Mouse (Mus musculus) heart, embryonic 10.5 days (tissue): Measurements from ENCODE around the gene D630036H23Rik. TPM values are rescaled to one million over a fixed set of nuclear protein-coding genes. Genes with fewer than 3 reads are reported as not detected.

Source experiments
- DNase-seq: peaks from one replicate; pipeline ENCODE4 v3.0.0-alpha.2; 2017; ENCODE audit warnings: low spot score
- H3K27ac ChIP-seq: fragments of 300-500 bp; sonication (generic); 2 replicates; pipeline ENCODE4 v1.5.1; 2016; ENCODE audit warnings: mild to moderate bottlenecking
- H3K27me3 ChIP-seq: fragments of 300-500 bp; sonication (generic); 2 replicates; pipeline ENCODE4 v1.6.1; 2016; ENCODE audit warnings: mild to moderate bottlenecking; ENCODE audit not compliant: poor library complexity, insufficient read depth, severe bottlenecking
- H3K36me3 ChIP-seq: fragments of 300-500 bp; sonication (generic); 2 replicates; pipeline ENCODE4 v1.6.1; 2016; ENCODE audit warnings: mild to moderate bottlenecking, moderate library complexity
- H3K4me1 ChIP-seq: fragments of 300-500 bp; sonication (generic); 2 replicates; pipeline ENCODE4 v1.6.1; 2016; ENCODE audit warnings: mild to moderate bottlenecking
- H3K4me3 ChIP-seq: fragments of 300-500 bp; sonication (generic); 2 replicates; pipeline ENCODE4 v1.5.1; 2016; ENCODE audit warnings: mild to moderate bottlenecking, moderate library complexity
- H3K9me3 ChIP-seq: fragments of 300-500 bp; sonication (generic); 2 replicates; pipeline ENCODE4 v1.6.1; 2016; ENCODE audit warnings: mild to moderate bottlenecking, moderate library complexity
- WGBS: fragments of 180-500 bp; shearing (Covaris S2); methylation state at CpG from one replicate; pipeline ENCODE4 v1.1.7; 2016; 5-methylcytosine and 5-hydroxymethylcytosine counted together
- polyA plus RNA-seq: library from polyadenylated mRNA; unstranded; fragments of >200 nt; fragmentation: Nextera tagmentation; extraction: Ambion mirVana; gene quantifications from 2 replicates; pipeline ENCODE4 v1.2.1, GENCODE M21; 2016

The D630036H23Rik gene
- polyA plus RNA-seq, 1 experiment from 2014 or later, result 0.88 TPM

DNA sequence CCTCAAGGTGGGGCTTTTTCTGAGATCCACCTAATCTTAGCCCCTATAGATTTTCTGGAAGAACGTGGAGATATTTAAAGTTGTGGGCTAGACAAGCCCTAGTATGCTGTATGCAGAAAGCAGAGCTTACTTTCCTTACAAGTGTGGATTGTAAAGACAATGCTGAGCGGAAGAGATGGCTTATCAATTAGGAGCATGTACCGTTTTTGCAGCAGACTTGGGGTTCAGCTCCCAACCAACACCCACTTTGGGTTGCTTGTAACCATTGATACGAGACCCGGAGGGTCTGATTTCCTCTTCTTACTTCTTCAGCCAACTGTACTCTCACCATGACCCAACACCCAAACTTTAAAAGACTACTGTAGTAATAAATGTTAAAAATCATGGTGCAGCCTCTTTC is 21.3 kb downstream of the D630036H23Rik start:
- no peak for DNase-seq
- WGBS, result 85% methylated on average over 5 of the region's 5 CpGs
- no peaks in the 10 kb centered on the region for H3K36me3 ChIP-seq

DNA sequence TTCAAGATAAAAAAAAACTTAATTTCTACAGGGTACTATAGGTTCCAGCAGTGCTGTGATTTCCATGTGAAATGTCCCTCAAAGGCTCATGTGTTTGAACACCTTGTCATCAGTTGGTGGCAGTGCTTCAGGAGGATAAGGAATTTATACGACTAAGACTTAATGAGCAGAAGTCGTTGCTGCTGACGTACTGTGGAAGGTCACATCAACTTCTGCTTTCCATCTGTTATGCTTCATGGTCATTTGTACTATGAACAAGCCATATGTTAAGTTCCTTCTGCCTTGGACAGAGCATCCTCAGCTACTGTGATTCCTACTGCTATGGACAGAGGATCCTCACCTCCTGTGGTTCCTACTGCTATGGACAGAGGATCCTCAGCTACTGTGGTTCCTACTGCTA is 21.9 kb downstream of the D630036H23Rik start:
- H3K4me1 ChIP-seq, result no peaks in the 10 kb centered on the region
- H3K27ac ChIP-seq, result no peak overlapping the region
- H3K27me3 ChIP-seq, result no peaks in the 10 kb centered on the region
- DNase-seq, result no peak
- WGBS, result 82% methylated on average over 3 of the region's 3 CpGs
- no peak overlapping the region for H3K4me3 ChIP-seq
- H3K9me3 ChIP-seq, result no peaks in the 10 kb centered on the region
- no peaks in the 10 kb centered on the region for H3K36me3 ChIP-seq

More for the DNA sequence above, 21.3 kb downstream of the D630036H23Rik start:
- no peaks in the 10 kb centered on the region for H3K27me3 ChIP-seq
- no peaks in the 10 kb centered on the region for H3K4me1 ChIP-seq
- H3K9me3 ChIP-seq, result no peaks in the 10 kb centered on the region
- no peak overlapping the region for H3K27ac ChIP-seq
- H3K4me3 ChIP-seq, result no peak overlapping the region

DNA sequence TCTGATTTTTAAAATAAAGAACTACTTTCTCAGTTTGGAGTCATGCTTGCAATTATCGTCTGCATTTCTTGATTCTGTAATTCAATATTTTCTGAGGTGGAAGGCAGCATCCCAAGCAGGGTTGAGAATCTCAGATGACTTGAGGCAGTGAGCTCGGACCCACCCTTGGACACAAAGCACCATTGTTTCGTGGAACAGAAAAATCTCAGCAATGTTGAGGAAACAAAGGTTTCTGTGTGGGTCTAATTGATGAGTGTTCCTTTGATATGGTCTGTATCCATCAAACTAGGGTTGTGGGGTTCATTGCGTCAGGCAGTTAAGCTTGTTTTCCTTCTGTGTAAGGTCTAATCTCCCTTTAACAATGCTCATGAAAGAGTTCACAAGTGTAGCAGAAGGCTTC is 37.9 kb downstream of the D630036H23Rik start:
- 68% methylated on average over 4 of the region's 4 CpGs for WGBS
- no peaks in the 10 kb centered on the region for H3K36me3 ChIP-seq

DNA sequence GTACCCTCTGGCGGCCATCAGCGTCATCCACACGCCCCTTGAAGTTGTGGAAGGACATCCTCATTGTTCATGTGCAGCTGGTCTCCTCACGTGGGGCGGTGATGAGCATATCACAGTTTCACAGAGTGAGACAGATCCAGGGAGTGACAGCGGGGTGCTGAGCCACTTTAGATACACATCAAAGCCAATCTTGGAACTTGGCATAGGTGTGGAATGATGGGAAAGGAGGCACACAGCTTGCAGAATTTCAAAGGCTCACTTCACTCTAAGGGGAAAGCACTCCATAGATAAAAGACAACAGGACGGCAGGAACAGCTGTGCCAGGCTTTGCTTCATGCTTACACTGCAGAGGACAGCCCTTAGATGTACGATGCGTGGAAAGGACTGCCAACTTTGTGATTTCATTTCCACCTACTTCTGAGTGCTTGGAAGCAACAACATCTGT is 48.1 kb downstream of the D630036H23Rik start:
- 54% methylated on average over 9 of the region's 9 CpGs for WGBS
- Histone ChIP-seq H3K27ac (no peak overlapping the region), H3K9me3 (no peaks in the 10 kb centered on the region), H3K4me3 (no peak overlapping the region), H3K4me1 (no peaks in the 10 kb centered on the region), H3K27me3 (no peaks in the 10 kb centered on the region), H3K36me3 (no peaks in the 10 kb centered on the region)
- no peak for DNase-seq

More for the DNA sequence above, 37.9 kb downstream of the D630036H23Rik start:
- H3K4me1 ChIP-seq, result no peaks in the 10 kb centered on the region
- H3K9me3 ChIP-seq, result no peaks in the 10 kb centered on the region
- no peak overlapping the region for H3K27ac ChIP-seq
- no peak overlapping the region for H3K4me3 ChIP-seq
- no peaks in the 10 kb centered on the region for H3K27me3 ChIP-seq
- DNase-seq, result no peak

DNA sequence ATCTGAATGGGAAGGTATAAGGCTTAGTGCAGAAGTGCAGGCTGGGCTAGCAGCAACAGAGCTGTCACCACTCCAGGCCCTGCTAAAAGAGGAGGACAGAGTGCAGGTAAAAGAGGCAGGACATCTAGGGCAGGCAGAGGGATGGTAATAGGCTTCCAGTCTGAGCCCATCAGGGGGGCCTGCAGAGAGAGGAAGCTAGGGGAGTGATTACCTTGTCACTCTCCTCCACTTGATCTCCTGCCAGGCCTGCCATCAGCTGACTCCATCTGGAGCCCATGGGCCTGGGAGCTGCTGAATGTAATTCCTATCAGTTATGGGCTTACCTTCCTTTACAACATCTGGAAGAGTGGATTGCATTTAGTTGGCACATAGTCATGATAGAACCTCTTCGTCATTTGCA is 49.3 kb downstream of the D630036H23Rik start:
- 81% methylated on average over 1 of the region's 1 CpGs for WGBS

More for the DNA sequence above, 49.3 kb downstream of the D630036H23Rik start:
- no peak for DNase-seq
- no peaks in the 10 kb centered on the region for H3K4me1 ChIP-seq
- no peak overlapping the region for H3K4me3 ChIP-seq
- H3K27ac ChIP-seq, result no peak overlapping the region
- H3K36me3 ChIP-seq, result no peaks in the 10 kb centered on the region
- H3K9me3 ChIP-seq, result no peaks in the 10 kb centered on the region
- no peaks in the 10 kb centered on the region for H3K27me3 ChIP-seq

Other genes with a start within 250 kb of the D630036H23Rik start
- 24.1 and 27.0 TPM in 2 replicates for gene Ankmy2, start 225.1 kb downstream of the D630036H23Rik start, polyA plus RNA-seq
- gene Bzw2, start 224.1 kb downstream of the D630036H23Rik start, polyA plus RNA-seq, result 222 and 241 TPM in 2 replicates
- not detected in 2 replicates for gene Lrrc72, start 128.8 kb downstream of the D630036H23Rik start, polyA plus RNA-seq
- 1.4 and 4.9 TPM in 2 replicates for gene Sostdc1, start 68.0 kb downstream of the D630036H23Rik start, polyA plus RNA-seq
- gene Ispd, start 731 bp downstream of the D630036H23Rik start, polyA plus RNA-seq, result 9.9 and 10.2 TPM in 2 replicates